Mouse (Mus musculus): ENCODE data around the gene Fam168a.

Gene Fam168a

GRCm38 (mm10) chr7:100706143-100706841, at the start of gene Fam168a:
TSS of gene Fam168a (plus strand) at chr7:100706635.
- peak; percentile 97 for DNase-seq

GRCm38 (mm10) chr7:100656739-100657138, 49.7 kb upstream of the Fam168a start:
- DNase-seq, result peak; percentile 78

GRCm38 (mm10) chr7:100658093-100658578, 48.3 kb upstream of the Fam168a start:
- DNase-seq, result peak; percentile 60

GRCm38 (mm10) chr7:100661264-100661663, 45.2 kb upstream of the Fam168a start:
- DNase-seq, result no peak

GRCm38 (mm10) chr7:100662231-100662630, 44.2 kb upstream of the Fam168a start, which contains the start of gene Plekhb1:
TSS of gene Plekhb1 (minus strand) at chr7:100662414.
- no peak for DNase-seq

- peak; percentile 90 for DNase-seq
These were observed 43.2 kb upstream of the Fam168a start for GRCm38 (mm10) chr7:100663190-100663589.

- DNase-seq, result no peak
These were observed 42.6 kb upstream of the Fam168a start for GRCm38 (mm10) chr7:100663729-100664304.

DNA sequence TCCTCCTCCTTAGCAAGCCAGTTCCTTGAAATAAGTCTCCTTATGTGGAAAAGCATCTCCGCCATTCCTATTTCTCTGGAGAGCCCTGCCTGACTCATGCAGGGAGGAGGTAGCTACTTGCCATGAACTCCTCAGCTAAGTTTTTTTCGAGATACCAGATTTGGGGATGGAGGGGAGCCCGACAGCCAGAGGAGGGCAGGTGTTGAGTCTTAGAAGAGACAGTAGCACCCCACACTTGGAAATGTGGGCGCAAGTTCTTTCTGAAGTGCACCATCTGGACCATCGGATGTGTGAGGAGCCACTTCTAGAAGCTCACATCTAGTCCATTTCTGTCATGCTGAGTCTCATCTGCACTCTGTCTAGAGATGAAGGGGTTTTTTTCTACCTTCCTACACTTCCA, 35.8 kb upstream of the Fam168a start:
- DNase-seq, result no peak

DNA sequence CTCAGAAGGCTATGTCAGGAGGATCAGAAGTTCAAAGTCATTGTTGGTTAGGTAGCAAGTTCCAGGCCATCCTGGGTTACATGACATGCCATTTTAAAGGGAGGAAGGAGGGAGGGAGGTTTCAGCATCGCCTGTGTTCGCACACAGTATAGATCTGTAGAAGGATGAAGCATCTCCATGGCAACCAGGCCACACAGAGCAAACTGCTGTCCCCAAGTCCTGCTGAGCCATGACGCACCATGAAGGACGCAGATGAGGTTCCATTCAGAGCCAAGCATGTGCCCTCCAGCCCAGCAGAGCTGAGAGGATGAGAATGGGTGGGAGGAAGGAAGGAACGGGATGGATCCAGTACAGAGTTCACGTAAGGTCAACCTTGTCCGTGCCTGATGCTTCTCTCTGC, 33.0 kb upstream of the Fam168a start:
- no peak for DNase-seq

- DNase-seq, result no peak
These were observed 31.5 kb upstream of the Fam168a start for GRCm38 (mm10) chr7:100674941-100675340.

- no peak for DNase-seq
These were observed 28.4 kb upstream of the Fam168a start for GRCm38 (mm10) chr7:100678052-100678451.

GRCm38 (mm10) chr7:100678948-100679880, 27.2 kb upstream of the Fam168a start:
- DNase-seq, result no peak

DNA sequence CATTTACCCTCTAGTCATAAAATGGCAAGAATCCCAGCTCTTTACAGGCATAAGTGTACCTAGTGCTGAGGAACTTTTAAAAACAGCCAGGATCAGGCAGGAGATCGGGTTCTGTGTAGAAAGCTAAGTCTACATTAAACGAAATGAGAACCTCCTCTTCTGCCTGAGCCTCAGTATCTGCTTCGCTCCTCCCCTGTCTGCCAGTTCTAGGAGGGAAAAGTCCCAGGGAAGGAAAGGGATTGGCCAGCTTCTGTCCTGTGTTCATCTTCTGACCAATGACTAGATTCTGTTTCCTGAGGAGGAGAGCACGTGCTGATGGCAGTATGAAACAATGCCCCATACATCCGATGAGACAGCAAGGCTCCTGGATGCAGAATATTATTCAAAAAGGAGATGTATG, 25.3 kb upstream of the Fam168a start:
- no peak for DNase-seq

GRCm38 (mm10) chr7:100683241-100683640, 23.2 kb upstream of the Fam168a start:
- DNase-seq, result no peak

GRCm38 (mm10) chr7:100684081-100684480, 22.4 kb upstream of the Fam168a start:
- DNase-seq, result no peak

GRCm38 (mm10) chr7:100684538-100684937, 21.9 kb upstream of the Fam168a start:
- peak; percentile 34 for DNase-seq

- DNase-seq, result peak; percentile 29
These were observed 21.1 kb upstream of the Fam168a start for GRCm38 (mm10) chr7:100685061-100686030.

- no peak for DNase-seq
These were observed 18.0 kb upstream of the Fam168a start for GRCm38 (mm10) chr7:100688471-100688870.

- DNase-seq, result no peak
These were observed 13.2 kb upstream of the Fam168a start for GRCm38 (mm10) chr7:100693199-100693598.

DNA sequence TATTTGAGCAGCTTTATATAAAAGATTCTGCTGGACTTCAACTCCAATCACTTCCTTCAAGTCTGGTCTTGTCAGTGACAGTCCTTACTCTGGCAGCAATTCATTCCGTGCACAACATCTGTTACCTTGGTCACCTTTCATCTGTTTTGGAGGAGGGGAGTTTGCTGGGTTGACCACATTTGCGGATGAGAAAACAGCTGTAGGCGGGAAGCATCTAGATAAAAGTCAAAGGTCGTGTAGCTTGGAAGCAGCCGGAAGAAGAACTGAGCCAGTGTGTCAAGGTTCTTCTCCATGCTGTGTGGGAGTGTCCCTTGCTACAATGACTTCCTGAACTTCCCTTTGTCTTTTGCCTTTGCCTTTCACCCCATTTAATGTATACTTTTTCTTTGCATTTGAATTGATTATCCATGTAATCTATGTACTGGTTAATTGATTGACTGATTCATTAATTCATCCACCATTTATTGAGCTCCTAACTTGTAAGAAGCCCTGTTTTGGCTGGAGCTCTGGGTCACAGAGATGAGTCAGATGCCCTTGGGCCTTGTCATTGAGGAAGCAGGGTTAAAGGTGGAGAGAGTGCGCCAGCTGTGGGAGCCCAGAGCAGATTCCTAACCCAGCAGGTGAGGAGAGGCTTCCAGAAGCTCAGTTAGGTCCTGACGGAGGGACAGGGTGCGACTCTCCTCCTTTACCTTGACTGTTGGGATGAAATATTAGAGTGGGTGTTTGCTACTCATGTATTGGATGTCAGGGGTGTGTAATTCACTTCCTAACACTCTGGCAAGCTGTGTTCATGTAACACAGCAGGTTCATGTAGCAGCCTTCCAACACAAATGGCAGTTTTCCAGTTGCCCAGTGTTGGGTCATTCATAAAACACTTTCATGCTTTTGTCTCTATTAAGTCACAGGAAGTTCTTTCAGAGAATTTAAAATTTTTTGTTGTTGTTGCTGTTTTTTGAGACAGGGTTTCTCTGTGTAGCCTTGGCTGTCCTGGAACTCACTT, 6.4 kb upstream of the Fam168a start:
- no peak for DNase-seq

Data from layer of hippocampus, adult 9-11 months (tissue).